Mouse (Mus musculus) adrenal gland, adult 18-20 months (tissue): ENCODE data around the gene Spata7. TPM values are rescaled to one million over a fixed set of nuclear protein-coding genes. Genes with fewer than 3 reads are reported as not detected.

Source experiments
- DNase-seq, 2 experiments: peaks; one replicate each; pipeline ENCODE4 v3.0.0; 2021 to 2022; ENCODE audit warnings: low spot score in 2 of 2
- total RNA-seq, 2 experiments: library from RNA; stranded (reverse); gene quantifications; 1 replicate in 1 of 2; 2 replicates in 1 of 2; pipeline ENCODE4 v1.2.3; 2021

The Spata7 gene
- total RNA-seq, 2 experiments from 2014 or later: 7.6 to 7.8 TPM

GRCm38 (mm10) chr12:98670429-98670828 lies 42.5 kb downstream of the Spata7 start:
- DNase-seq: peak in 1 of 2 experiments; percentile 8

DNA sequence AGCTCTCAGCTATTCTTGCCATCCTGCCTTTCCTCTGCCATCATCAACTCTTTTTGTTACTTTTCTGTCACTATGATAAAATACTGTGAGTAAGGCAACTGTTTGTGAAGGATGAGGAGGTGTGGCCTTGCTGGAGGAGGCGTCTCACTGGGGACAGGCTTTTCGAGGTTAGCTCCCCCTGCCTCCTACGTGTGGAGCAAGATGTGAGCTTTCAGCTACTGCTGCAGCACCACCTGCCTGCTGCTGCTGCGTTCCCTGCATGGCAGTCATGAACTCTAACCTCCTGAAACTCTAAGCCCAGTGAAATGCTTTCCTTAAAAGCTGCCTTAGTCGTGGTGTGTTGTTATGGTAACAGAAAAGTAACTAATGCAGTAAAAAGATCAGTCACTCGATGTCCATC lies 45.9 kb downstream of the Spata7 start:
- DNase-seq: no peak

DNA sequence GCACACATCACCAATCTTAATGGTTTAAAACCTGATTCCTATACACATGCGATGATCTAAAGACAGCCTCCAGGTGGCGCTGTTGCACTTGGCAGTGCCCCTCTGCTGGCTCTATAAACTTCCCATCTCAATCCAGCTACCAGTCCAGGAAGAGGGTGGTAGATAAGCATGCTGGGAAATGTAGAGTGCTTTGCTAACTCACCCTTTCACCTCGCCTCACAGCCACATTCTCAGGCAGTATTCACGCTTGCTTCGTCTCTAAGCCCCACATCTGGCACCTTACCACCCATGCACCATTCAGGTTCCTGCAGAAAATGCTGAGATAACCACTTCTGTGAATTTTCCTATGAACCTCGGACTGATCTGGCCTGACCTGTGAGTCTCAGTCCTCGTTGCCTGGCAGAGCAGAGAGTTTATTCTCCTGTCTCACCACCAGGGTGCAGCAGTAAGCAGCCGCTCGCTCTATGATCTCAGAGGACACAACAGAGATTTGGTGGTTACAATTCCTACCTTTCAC lies 46.7 kb downstream of the Spata7 start:
- peak; percentile 70 to 78 for DNase-seq

DNA sequence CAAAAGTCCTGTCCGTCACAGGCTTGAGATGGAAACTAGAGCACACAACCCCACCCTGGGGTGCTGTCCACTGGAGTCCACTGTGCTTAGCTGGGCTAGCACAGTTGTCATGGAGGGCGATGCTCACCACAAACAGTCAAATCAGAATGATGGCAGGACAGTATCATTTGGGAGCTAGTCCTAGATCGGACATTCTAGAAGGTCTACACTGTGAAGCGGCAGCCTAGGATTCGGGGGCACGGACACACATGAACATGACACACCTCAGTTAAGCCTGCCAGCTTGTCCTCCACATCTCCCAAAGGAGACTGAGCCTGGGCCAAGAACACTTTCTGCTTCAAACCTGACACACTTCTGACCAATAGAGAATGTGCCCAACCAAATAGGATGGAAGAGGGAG lies 48.9 kb downstream of the Spata7 start:
- DNase-seq: no peak

DNA sequence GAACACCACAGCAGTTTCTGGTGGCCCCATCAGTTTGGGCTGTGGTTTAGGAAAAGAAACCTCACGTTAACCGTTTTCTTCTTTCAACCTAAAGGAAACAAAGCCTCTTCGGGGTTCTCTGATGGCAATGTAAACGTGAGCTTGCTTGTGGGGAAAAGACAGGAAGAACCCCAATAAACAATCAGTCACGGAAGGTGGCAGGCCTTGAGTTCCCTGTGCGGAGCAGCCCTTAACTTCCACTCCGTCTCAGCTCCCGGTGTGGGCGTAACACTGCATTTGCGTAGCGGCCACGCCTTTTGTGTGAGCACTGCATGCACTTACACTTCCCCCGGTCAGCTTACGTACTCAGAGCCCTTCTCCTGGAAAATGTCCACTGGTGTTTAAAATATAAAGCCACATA lies 49.4 kb downstream of the Spata7 start:
- DNase-seq: no peak

GRCm38 (mm10) chr12:98679906-98680305 lies 51.9 kb downstream of the Spata7 start:
- DNase-seq: no peak

DNA sequence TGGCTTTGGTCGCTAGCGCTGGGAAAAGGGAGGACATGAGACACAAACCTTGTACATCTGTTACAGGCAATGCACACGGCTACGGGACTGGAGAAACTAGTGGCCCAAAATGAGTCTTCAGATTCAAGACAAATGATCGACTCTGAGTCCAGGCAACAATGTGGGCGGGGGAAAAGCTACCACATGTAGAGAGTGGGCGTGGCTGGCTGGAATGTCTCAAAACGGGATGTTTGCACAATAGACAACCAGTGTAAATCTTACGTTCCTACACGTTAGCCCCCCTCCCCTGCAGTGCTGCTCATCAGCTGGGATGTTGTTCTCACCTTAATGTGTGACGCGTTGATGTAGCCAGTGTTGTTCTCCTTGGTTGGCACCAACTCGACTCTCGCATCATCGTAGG lies 54.2 kb downstream of the Spata7 start:
- no peak for DNase-seq

DNA sequence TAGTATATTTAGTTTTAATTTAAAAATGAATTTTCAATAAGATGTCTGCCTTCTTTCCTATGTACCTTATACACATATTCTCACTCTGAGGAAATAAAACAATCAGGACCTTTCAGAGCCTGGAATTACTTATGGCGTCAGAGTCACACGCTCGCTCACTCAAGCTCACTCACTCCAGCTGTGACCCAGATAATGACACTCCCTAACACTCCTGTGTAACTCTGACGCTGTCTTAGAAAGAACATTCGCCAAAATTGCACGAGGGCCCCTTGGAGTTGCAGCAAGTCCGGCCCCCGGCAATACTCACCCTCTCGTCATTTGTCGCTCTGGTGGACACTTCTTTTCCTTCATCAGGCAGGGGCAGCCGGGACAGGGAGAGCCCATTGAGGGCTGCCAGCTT lies 55.2 kb downstream of the Spata7 start:
- DNase-seq: no peak

DNA sequence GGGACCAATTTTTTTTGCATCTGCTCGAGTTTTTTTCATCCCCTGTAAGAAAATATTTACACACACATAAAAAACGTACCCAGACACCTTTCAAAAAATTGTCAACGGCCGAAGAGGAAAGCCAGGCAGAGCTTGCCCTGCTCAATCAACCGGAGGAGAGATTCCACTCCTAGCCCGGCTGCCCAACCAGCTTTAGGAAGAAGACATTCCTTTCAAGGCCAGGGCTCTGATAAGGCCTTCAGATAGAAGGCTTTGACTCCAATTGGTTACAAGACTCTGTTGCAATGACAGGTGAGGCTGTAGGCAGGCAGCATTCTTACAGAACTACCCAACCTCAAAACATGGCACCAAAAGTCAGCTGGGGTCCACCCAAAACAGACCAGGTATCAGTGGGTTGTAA lies 55.6 kb downstream of the Spata7 start:
- no peak for DNase-seq

- no peak for DNase-seq
These were observed 62.3 kb downstream of the Spata7 start for GRCm38 (mm10) chr12:98690230-98690629.

GRCm38 (mm10) chr12:98697202-98697601 lies 69.2 kb downstream of the Spata7 start:
- DNase-seq: no peak

DNA sequence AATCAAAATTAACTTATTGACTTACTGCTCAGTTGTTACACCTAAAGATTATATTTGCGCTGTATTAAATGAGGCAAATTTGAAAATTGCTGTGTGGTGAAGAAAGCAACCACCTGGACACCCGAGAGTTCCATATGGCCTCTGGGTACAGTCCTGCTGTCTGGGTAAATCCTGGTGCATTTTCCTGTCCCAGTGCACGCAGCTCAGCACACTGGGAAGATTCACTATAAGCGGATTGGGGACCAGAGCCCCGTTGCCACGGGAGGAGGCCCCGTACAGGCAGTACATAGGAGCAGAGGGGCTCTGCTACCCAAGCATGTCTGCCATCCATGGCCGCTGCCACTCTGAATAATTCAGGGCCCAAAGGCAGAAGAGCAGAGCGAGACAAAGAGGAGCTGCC lies 73.6 kb downstream of the Spata7 start:
- DNase-seq: no peak

GRCm38 (mm10) chr12:98703554-98703953 lies 75.6 kb downstream of the Spata7 start:
- no peak for DNase-seq

GRCm38 (mm10) chr12:98703961-98704360 lies 76.0 kb downstream of the Spata7 start:
- DNase-seq: no peak

DNA sequence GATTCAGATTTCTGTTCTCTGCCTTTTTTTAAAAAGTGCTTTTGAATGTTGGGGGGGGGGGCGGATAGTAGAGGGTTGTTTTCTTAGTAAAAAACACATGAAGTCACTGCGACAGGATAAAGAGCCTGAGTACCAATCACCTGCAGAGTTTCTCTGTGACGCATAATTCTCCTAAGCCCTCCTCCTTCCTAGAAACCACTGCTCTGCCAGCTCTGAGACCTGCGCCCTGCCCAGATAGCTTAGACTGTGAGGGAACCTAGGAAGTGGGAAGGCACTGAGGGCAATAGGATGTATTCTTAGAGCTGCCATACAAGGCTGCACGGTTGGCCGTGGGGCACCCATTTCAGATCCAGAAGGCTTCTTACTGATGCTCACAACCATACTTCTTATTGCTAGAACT lies 84.9 kb downstream of the Spata7 start:
- DNase-seq: no peak

DNA sequence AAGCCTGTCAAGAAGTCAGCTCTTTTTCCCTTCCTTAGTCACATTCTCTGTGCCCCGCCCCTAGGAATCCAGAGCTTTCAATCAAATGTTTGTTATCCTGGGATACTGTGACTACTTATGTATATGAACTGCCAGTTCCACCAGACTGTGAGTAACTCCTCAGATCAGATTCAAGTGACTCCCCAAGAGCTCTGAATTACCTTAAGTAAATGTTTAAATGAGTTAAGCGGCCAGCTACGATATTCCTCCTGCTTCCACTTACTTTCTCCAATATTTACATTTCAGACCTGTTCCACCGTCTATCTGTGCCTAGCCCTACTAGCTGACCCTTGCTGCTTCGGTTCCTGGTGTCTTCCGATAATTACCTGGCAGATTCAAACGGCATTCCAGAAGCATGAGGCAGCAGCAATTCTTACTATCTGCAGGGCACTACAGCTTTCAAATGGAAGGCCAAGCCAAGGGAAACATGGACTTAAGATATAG lies 85.7 kb downstream of the Spata7 start:
- no peak for DNase-seq

- peak; percentile 31 to 33 for DNase-seq
These were observed 86.8 kb downstream of the Spata7 start for GRCm38 (mm10) chr12:98714757-98715156.

- DNase-seq: no peak
These were observed 88.2 kb downstream of the Spata7 start for GRCm38 (mm10) chr12:98716142-98716541.

Other genes with a start within 250 kb of the Spata7 start
- gene Kcnk10, start 49.8 kb upstream of the Spata7 start, total RNA-seq: under 1 TPM in 1 of 2 experiments, not detected in 1; 0.16 TPM
- gene Ptpn21, start 109.2 kb downstream of the Spata7 start, total RNA-seq: 10 to 100 TPM; 16.9 to 21.0 TPM
- 10 to 100 TPM; 85.4 to 86.6 TPM for gene Zc3h14, start 118.8 kb downstream of the Spata7 start, total RNA-seq